Comparison of ENCODE assay signal across 8 mouse cellular contexts in genomic region chr16:33751590-33751989, GRCm38 (mm10). TPM values are rescaled to one million over a fixed set of nuclear protein-coding genes. Genes with fewer than 3 reads are reported as not detected.
DNase-seq lines count a peak whose midpoint lies in the region; ATAC-seq lines count a peak whose summit lies in the region.

No protein-coding gene starts in this region.

- no peaks in the 10 kb centered on the region for H3K4me1 ChIP-seq in kidney, embryonic 15.5 days
- H3K4me1 ChIP-seq in intestine, embryonic 15.5 days (replicated peaks) = no peaks in the 10 kb centered on the region

- no peak overlapping the region for H3K9ac ChIP-seq in kidney, embryonic 15.5 days
- H3K9ac ChIP-seq in intestine, embryonic 15.5 days = no peak overlapping the region

- peaks cover 31% of the 10 kb centered on the region for H3K36me3 ChIP-seq in kidney, embryonic 15.5 days
- peaks cover 9% of the 10 kb centered on the region; the same call in 1 of the 2 replicates for H3K36me3 ChIP-seq in intestine, embryonic 15.5 days

- ATAC-seq in kidney, embryonic 15.5 days (replicated peaks; ENCODE audit: low FRiP score) = no peak
- ATAC-seq in intestine, embryonic 15.5 days = peak; percentile 21; the same call in 1 of the 2 replicates
- ATAC-seq in megakaryocyte progenitor cell, adult 5-6 weeks (replicated peaks; ENCODE audit: poor library complexity) = peak; percentile 69

- DNase-seq in kidney, adult 8-10 months = no peak
- DNase-seq in thymus, postnatal 14 days = peak; percentile 75
- no peak for DNase-seq in Muller cell, postnatal 12 days (ENCODE audit: inconsistent ontology term)
- DNase-seq in adrenal gland, postnatal 36 days = no peak
- DNase-seq in left cerebral cortex, adult 11 months (ENCODE audit: low spot score) = no peak

- no peak overlapping the region for H3K27ac ChIP-seq in kidney, embryonic 15.5 days
- peak overlapping the region; percentile 67 for H3K27ac ChIP-seq in intestine, embryonic 15.5 days

- peak overlapping the region; percentile 8 for H3K4me3 ChIP-seq in kidney, embryonic 15.5 days (replicated peaks)
- peak overlapping the region; percentile 17; the same call in 1 of the 2 replicates for H3K4me3 ChIP-seq in intestine, embryonic 15.5 days (replicated peaks)

- 59% methylated on average over 12 of the region's 12 CpGs for WGBS in kidney, embryonic 15.5 days
- 58% methylated on average over 12 of the region's 12 CpGs for WGBS in intestine, embryonic 15.5 days

- peak overlapping the region; percentile 43 for H3K4me2 ChIP-seq in kidney, embryonic 15.5 days
- peak overlapping the region; percentile 41 for H3K4me2 ChIP-seq in intestine, embryonic 15.5 days (replicated peaks)

- no peaks in the 10 kb centered on the region for H3K9me3 ChIP-seq in kidney, embryonic 15.5 days (replicated peaks)
- no peaks in the 10 kb centered on the region for H3K9me3 ChIP-seq in intestine, embryonic 15.5 days

- H3K27me3 ChIP-seq in kidney, embryonic 15.5 days = no peaks in the 10 kb centered on the region
- no peaks in the 10 kb centered on the region for H3K27me3 ChIP-seq in intestine, embryonic 15.5 days (replicated peaks)

RNA-seq across cellular contexts. Expression of gene Muc13, which starts 42.2 kb away (rescaled TPM):
- 0.19 and 1.4 TPM in 2 replicates for polyA plus RNA-seq in kidney, embryonic 15.5 days (2015; fragmentation: Nextera tagmentation; extraction: Ambion mirVana)
- polyA plus RNA-seq in intestine, embryonic 15.5 days (2015; fragmentation: Nextera tagmentation; extraction: Ambion mirVana) = 209 and 261 TPM in 2 replicates
- 52.3 and 76.8 TPM in 2 replicates for total RNA-seq in megakaryocyte progenitor cell, adult 5-6 weeks (2015)
- total RNA-seq in megakaryocyte progenitor cell, adult 5-6 weeks (2017) = 41.4 and 61.6 TPM in 2 replicates
- total RNA-seq in adrenal gland, postnatal 36 days (2021) = not detected

Comparison
In these comparisons a context has a peak if more than half of its experiments do, and no peak if none do; other contexts are left out.
1. RNA of gene Muc13, which starts 42.2 kb away (total RNA-seq): 41.4 to 76.8 TPM in megakaryocyte progenitor cell, adult 5-6 weeks; not detected in adrenal gland, postnatal 36 days; every median in the first group is over 10 times any median in the second.